Mouse (Mus musculus) hindbrain, embryonic 10.5 days (tissue): ENCODE measurements around the gene Zyx. TPM values are rescaled to one million over a fixed set of nuclear protein-coding genes. Genes with fewer than 3 reads are reported as not detected.

Experiments
- DNase-seq: peaks from one replicate; pipeline ENCODE4 v3.0.0-alpha.2; 2017; ENCODE audit warnings: low spot score
- H3K27ac ChIP-seq: fragments of 300-500 bp; sonication (generic); 2 replicates; pipeline ENCODE4 v1.5.1; 2016; ENCODE audit warnings: mild to moderate bottlenecking, moderate library complexity
- H3K27me3 ChIP-seq: fragments of 300-500 bp; sonication (generic); 2 replicates; pipeline ENCODE4 v1.6.1; 2016; ENCODE audit warnings: mild to moderate bottlenecking; ENCODE audit not compliant: poor library complexity, insufficient read depth, severe bottlenecking
- H3K36me3 ChIP-seq: fragments of 300-500 bp; sonication (generic); 2 replicates; pipeline ENCODE4 v1.6.1; 2016; ENCODE audit warnings: mild to moderate bottlenecking, moderate library complexity
- H3K4me1 ChIP-seq: fragments of 300-500 bp; sonication (generic); replicated peaks from 2 replicates; pipeline ENCODE4 v1.6.1; 2016; ENCODE audit warnings: mild to moderate bottlenecking
- H3K4me3 ChIP-seq: fragments of 300-500 bp; sonication (generic); 2 replicates; pipeline ENCODE4 v1.5.1; 2016; ENCODE audit warnings: mild to moderate bottlenecking, moderate library complexity
- H3K9me3 ChIP-seq: fragments of 300-500 bp; sonication (generic); 2 replicates; pipeline ENCODE4 v1.6.1; 2016; ENCODE audit warnings: mild to moderate bottlenecking, moderate library complexity
- WGBS: fragments of 180-500 bp; shearing (Covaris S2); methylation state at CpG from one replicate; pipeline ENCODE4 v1.1.7; 2016; 5-methylcytosine and 5-hydroxymethylcytosine counted together
- polyA plus RNA-seq: library from polyadenylated mRNA; unstranded; fragments of >200 nt; fragmentation: Nextera tagmentation; extraction: Ambion mirVana; gene quantifications from 2 replicates; pipeline ENCODE4 v1.2.1, GENCODE M21; 2016

Gene Zyx
- polyA plus RNA-seq, 1 experiment from 2014 or later: 103 TPM

DNA sequence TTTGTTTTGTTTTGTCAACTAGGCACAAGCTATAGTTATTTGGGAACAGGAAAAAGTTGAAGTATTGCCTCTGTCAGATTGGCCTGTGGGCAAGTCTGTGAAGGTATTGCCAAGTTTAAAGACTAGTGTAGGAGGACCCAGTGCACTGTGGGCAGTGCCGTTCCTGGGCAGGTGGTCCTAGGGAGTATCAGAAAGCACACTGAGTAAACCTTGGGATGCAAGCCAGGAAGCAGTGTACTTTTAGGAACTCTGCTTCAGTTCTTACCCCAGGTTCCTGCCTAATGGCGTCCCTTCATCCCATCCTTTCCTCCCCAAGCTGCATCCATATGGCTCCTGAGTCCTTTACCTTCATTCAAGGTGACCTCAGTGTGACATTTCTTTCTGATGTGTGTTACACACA lies 25.7 kb downstream of the Zyx start:
- DNase-seq: no peak
- Histone ChIP-seq H3K27ac (no peak overlapping the region), H3K27me3 (peaks cover 41% of the 10 kb centered on the region), H3K9me3 (no peaks in the 10 kb centered on the region), H3K4me3 (no peak overlapping the region), H3K4me1 (peaks cover 35% of the 10 kb centered on the region), H3K36me3 (no peaks in the 10 kb centered on the region)
- WGBS: 89% methylated on average over 2 of the region's 2 CpGs

DNA sequence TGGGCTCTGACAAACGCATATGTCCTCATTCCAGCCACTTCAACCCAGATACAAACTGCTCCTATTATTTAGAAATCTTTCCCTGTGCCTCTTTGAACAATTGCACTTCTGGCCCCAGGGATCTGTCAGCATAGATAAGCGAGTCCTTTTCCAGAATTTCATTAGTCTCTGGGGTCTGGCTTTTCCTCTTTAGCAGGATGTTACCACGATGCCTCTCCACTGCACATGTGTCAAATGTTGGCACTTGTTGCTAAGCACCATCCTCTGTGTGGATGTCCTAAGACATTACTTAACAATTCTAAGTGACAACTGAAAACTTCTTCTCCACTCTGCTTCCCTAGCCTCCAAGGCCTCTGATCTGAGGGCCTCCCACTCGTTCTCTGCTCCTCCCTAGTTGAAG lies 26.6 kb downstream of the Zyx start:
- peaks cover 35% of the 10 kb centered on the region for H3K27me3 ChIP-seq
- H3K4me3 ChIP-seq: no peak overlapping the region
- 51% methylated on average over 4 of the region's 4 CpGs for WGBS
- H3K4me1 ChIP-seq: peaks cover 31% of the 10 kb centered on the region
- H3K9me3 ChIP-seq: no peaks in the 10 kb centered on the region
- H3K27ac ChIP-seq: no peak overlapping the region
- no peaks in the 10 kb centered on the region for H3K36me3 ChIP-seq
- DNase-seq: no peak

DNA sequence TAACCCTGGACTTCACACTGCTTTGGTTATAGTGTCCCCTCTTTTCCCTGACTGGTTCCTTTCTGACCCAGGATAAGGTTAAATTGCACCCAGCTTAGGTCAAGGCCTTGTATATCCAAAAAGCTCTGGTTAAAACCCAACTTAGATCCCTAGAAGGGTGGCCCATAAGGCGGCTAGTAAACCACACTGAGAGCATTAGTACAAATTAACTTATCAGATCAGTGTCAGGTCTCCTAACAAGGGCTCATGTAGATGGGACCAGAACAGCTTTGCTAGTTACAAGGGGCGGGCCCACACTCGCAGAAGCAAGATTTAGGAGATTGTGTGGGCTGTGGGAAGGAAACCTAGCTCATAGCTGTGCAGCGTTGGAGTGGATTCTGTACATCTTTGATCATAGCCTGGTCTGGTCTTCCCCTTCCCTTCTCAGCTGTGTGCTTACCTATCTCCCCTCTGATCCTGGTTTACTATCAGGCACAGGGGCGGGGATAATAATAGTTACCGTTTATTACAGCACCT lies 27.1 kb downstream of the Zyx start:
- Histone ChIP-seq H3K27me3 (peaks cover 31% of the 10 kb centered on the region), H3K4me1 (peaks cover 35% of the 10 kb centered on the region), H3K27ac (no peak overlapping the region), H3K36me3 (no peaks in the 10 kb centered on the region), H3K9me3 (no peaks in the 10 kb centered on the region), H3K4me3 (no peak overlapping the region)
- DNase-seq: no peak
- 84% methylated on average over 6 of the region's 6 CpGs for WGBS

DNA sequence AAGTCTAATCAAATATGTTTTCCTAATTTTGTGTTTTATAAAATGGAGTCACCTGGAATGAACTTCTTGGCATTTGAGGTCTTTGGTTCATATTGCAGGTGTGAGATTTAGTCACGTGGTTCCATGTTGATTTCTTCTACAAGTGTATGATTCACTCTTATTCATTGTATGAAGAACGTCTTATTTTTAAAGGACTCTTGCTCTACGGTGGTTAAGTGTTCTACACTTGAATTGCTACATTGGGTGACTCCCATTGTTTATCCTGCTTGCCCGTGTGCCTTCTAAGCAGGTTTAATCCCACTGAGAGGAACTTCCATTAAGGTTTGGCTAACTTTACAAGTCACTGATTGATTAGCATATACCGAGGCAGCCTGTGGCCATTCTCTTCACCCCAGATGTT lies 27.9 kb downstream of the Zyx start:
- H3K27me3 ChIP-seq: peaks cover 23% of the 10 kb centered on the region
- H3K9me3 ChIP-seq: no peaks in the 10 kb centered on the region
- no peaks in the 10 kb centered on the region for H3K36me3 ChIP-seq
- WGBS: 79% methylated on average over 5 of the region's 5 CpGs
- no peak for DNase-seq
- no peak overlapping the region for H3K4me3 ChIP-seq
- H3K27ac ChIP-seq: no peak overlapping the region
- H3K4me1 ChIP-seq: peaks cover 35% of the 10 kb centered on the region

DNA sequence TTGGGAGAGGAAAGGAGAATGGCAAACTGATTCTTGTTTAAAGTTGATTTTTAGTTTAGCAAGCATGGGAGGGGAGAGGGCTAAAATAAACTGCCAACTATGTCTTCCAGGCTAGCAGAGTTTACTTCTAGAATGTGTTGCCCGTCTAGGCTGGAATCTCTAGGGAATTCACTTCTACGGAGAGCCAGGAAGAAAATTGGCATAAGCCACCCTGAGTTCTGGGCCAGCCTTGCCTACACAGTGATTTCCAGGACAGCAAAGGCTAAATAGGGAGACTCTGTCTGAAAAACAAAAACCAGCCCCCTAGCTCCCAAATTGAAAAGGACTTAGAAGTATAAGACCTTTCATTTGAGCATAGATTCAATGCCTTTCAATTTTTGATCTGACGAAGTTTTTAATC lies 30.1 kb downstream of the Zyx start:
- DNase-seq: no peak
- Histone ChIP-seq H3K36me3 (no peaks in the 10 kb centered on the region), H3K9me3 (no peaks in the 10 kb centered on the region), H3K27me3 (peaks cover 15% of the 10 kb centered on the region; the same call in 1 of the 2 replicates), H3K4me1 (peaks cover 16% of the 10 kb centered on the region; the same call in 1 of the 2 replicates), H3K27ac (no peak overlapping the region), H3K4me3 (no peak overlapping the region)
- 45% methylated on average over 3 of the region's 3 CpGs for WGBS

DNA sequence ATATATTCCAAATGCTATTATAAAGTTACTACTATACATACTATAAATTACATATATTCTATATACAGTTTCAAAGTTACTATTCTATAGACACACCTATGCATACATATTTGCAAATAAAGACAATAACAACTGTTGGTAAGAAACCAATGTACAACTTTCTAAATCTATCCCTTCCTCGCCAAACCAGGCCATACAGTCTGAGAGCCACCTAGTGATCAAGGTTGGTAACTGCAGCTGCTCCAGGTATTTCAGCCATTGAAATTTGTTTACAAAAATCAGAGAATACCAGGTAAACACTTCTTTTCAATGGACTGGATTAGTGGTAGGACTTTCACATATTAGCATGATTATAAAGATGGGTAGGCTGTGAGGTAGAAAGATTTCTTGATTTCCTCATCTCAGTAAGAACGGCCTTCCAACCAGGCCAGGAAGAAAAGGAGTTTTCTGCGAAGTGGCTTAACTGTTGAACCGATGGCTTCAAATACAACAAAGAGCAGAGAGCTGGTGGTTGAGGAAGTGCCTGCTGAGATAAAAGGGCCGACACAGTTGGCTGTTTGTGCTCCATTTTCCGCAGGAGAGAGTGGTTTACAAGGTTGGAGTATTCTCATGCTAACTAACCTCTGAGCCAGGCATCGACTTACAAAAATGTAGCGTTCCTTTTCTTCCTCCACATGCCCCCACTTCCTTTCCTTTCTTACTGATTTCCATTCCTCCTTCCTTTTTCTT lies 31.1 kb downstream of the Zyx start:
- Histone ChIP-seq H3K4me1 (peaks cover 14% of the 10 kb centered on the region; the same call in 1 of the 2 replicates), H3K27me3 (0 out of 2 replicates have a peak, but pooled peaks cover 8% of the 10 kb centered on the region), H3K9me3 (no peaks in the 10 kb centered on the region), H3K36me3 (no peaks in the 10 kb centered on the region), H3K4me3 (no peak overlapping the region), H3K27ac (peak overlapping the region; percentile 35; the same call in 1 of the 2 replicates)
- no peak for DNase-seq
- WGBS: 4% methylated on average over 8 of the region's 8 CpGs

DNA sequence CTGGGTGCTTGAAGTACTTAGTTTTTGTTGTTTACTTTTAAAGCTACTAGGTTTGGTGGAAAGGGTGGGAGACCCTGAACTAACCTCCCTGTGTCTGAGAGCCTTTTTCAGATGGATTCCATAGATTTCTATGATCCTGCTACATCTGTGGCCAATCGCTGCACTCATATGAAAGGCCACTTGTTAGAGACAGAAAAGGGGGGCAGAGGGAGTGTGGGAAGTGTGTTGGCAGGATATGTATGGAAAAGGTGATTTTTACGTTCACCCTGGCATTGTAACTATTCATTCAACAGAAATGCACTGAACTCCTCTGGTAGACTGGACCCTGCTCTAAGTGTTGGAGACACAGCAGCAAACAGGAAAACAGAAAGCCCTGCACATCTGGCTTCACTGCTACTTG lies 31.8 kb downstream of the Zyx start:
- H3K4me1 ChIP-seq: peaks cover 14% of the 10 kb centered on the region; the same call in 1 of the 2 replicates
- no peak overlapping the region for H3K4me3 ChIP-seq
- WGBS: 32% methylated on average over 2 of the region's 2 CpGs
- H3K36me3 ChIP-seq: no peaks in the 10 kb centered on the region
- H3K9me3 ChIP-seq: no peaks in the 10 kb centered on the region
- H3K27me3 ChIP-seq: 0 out of 2 replicates have a peak, but pooled peaks cover 8% of the 10 kb centered on the region
- H3K27ac ChIP-seq: no peak overlapping the region
- no peak for DNase-seq

DNA sequence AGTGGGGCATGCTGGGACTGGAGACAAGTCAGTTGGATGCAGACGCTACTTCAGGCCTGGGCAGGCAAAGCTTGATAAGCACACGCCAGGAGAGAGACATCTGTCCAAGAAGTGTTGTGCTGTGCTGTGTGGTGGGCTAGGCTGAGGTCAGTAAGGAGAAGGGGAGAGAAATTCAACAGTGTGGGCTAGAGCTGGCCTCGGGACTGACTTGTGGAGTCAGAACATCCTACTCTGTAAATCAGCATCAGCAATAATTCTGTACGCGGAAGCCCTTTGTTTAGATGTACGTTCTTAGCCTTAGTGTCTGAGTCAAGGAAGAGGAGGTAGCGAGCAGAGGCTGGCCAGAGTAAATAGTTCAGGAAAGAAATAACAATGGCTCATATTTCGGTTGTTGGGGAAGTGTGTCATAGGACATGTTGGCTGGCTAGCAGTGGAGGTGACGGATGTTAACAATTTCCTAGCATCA lies 32.5 kb downstream of the Zyx start:
- no peaks in the 10 kb centered on the region for H3K36me3 ChIP-seq
- no peak overlapping the region for H3K4me3 ChIP-seq
- no peak for DNase-seq
- no peaks in the 10 kb centered on the region for H3K9me3 ChIP-seq
- H3K4me1 ChIP-seq: peaks cover 14% of the 10 kb centered on the region; the same call in 1 of the 2 replicates
- WGBS: 64% methylated on average over 9 of the region's 9 CpGs
- H3K27ac ChIP-seq: 0 out of 2 replicates have a peak overlapping the region, but pooled peaks have one; percentile 18
- 0 out of 2 replicates have a peak, but pooled peaks cover 4% of the 10 kb centered on the region for H3K27me3 ChIP-seq

DNA sequence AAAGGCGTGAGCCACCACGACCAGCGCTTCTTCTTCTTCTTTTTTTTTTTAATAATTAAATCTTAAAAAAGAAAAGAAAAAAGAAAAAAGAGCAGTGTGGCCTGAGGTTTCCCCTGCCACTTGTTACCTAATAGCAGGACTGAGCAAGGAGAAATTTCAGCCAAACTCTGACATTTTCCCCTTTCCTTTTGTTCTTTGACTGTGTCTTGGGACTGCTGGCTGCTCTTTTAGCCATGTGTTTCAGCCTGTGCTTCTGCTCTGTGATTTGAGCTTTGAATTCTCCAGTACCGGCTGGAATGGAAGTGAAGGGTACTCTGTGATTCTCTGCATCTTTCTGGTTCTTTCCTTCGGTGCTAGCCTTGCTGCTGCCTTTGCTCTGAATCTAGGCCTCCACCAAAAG lies 33.9 kb downstream of the Zyx start:
- 0 out of 2 replicates have a peak, but pooled peaks cover 4% of the 10 kb centered on the region for H3K27me3 ChIP-seq
- WGBS: 90% methylated on average over 5 of the region's 5 CpGs

DNA sequence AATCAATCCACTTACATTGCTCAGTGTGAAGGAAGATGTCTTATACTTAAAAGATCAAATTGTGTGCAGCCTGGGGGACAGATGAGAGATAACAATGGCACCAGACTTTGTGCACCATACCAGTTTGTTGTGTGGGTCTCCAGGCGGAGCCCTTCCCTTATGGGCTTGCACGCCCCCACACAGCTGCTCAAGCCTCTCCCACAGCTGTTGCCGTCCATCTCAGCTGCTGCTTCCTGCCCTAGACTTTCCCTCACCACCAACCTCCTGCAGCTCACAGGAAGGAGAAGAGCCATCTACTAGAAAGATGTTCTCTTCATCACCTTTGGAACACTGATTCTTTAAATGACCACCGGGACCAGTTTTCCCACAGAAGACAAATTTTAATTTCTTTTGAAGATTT lies 36.2 kb downstream of the Zyx start:
- no peak for DNase-seq
- Histone ChIP-seq H3K27me3 (no peaks in the 10 kb centered on the region), H3K36me3 (no peaks in the 10 kb centered on the region), H3K4me1 (peaks cover 12% of the 10 kb centered on the region; the same call in 1 of the 2 replicates), H3K9me3 (no peaks in the 10 kb centered on the region), H3K4me3 (no peak overlapping the region), H3K27ac (no peak overlapping the region)
- WGBS: 81% methylated on average over 4 of the region's 4 CpGs

More for the DNA sequence above, 33.9 kb downstream of the Zyx start:
- Histone ChIP-seq H3K4me3 (no peak overlapping the region), H3K4me1 (peaks cover 14% of the 10 kb centered on the region; the same call in 1 of the 2 replicates), H3K9me3 (no peaks in the 10 kb centered on the region), H3K27ac (no peak overlapping the region), H3K36me3 (no peaks in the 10 kb centered on the region)
- DNase-seq: no peak

DNA sequence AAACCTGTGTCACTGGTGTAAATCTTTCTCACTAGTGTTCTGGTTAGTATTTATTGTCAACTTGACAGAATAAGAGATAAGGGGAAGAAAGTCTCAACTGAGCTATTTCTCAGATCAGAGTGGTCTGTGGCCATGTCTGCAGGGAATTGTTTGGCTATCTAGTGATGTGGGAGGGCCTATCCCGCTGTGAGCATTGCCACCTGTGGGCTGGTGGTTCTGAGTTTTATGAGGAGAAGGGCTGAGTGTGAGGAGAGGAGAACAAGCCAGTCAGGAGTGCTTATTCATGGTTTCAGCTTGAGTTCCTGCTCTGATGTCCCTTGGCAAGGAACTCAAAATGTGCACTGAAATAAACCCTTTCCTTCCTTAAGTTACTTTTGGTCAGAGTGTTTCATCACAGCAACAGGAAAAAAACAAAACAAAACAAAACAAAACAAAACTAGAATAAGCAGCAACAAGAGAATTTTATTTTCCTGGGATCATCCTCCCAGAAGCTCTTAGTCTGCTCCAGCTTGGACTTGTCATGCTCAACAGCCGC lies 42.4 kb downstream of the Zyx start:
- DNase-seq: no peak
- Histone ChIP-seq H3K27me3 (no peaks in the 10 kb centered on the region), H3K27ac (no peak overlapping the region), H3K4me3 (no peak overlapping the region), H3K36me3 (no peaks in the 10 kb centered on the region), H3K9me3 (no peaks in the 10 kb centered on the region), H3K4me1 (no peaks in the 10 kb centered on the region)
- WGBS: 52% methylated on average over 2 of the region's 2 CpGs

DNA sequence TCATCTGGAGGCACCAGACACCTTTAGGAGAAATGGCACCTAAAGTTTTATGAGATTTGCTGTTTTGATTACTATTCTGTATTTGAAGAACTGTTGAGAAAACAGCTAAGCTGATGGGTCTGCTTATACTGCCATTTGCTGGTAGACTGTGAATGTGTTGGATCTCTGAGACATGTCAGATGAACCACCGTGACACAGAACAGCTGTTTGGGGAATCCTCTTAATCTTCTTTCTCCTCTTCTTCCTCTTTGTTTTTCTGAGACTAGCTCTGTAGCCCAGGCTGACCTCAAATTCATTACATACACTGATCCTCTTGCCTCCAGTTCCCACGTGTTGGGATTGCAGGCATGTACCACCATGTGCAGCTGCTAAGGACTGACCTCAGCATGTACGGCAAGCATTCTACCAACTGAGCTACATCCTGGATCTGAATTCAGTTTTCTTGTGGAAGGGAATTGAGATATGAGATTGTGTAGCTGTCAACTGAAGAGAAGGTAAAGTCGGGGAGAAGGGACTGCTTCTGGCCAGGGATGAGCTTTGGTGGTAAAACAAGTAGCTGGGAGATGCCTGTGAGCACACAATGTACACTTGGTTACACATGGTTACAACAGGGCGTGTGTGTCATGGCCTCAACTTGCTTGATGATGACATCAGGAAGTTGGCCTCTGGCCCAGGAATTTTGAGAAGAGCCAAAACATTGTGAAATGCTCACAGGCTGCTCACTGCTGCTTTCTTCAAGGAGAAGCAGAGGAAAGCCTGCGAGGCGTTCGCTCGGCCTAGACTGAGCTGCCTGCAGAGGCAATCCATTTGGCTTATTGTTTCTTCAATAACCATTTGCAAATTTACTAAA lies 46.8 kb downstream of the Zyx start:
- no peak for DNase-seq
- Histone ChIP-seq H3K4me3 (no peak overlapping the region), H3K36me3 (no peaks in the 10 kb centered on the region), H3K27me3 (no peaks in the 10 kb centered on the region), H3K27ac (no peak overlapping the region), H3K9me3 (no peaks in the 10 kb centered on the region), H3K4me1 (no peaks in the 10 kb centered on the region)
- 84% methylated on average over 9 of the region's 9 CpGs for WGBS
